Mouse (Mus musculus): Measurements from ENCODE around the gene Trmt10b. TPM values are rescaled to one million over a fixed set of nuclear protein-coding genes. Genes with fewer than 3 reads are reported as not detected.

Trmt10b gene
- total RNA-seq (2021) = 10 to 100 TPM; 11.4 to 16.9 TPM
- long read RNA-seq, experiment 1, transcript Trmt10b-201 (9 exons, 2,064 nt) = major isoform, 13 of 22 reads
- long read RNA-seq, experiment 1, partial matches to known transcripts = 2 of 22 reads
- long read RNA-seq, experiment 1, other reads (novel, unspliced or antisense) = 7 of 22 reads
- long read RNA-seq, experiment 2, transcript Trmt10b-201 (9 exons, 2,064 nt) = major isoform, 18 of 29 reads
- long read RNA-seq, experiment 2, partial matches to known transcripts = 2 of 29 reads
- long read RNA-seq, experiment 2, other reads (novel, unspliced or antisense) = 9 of 29 reads

DNA sequence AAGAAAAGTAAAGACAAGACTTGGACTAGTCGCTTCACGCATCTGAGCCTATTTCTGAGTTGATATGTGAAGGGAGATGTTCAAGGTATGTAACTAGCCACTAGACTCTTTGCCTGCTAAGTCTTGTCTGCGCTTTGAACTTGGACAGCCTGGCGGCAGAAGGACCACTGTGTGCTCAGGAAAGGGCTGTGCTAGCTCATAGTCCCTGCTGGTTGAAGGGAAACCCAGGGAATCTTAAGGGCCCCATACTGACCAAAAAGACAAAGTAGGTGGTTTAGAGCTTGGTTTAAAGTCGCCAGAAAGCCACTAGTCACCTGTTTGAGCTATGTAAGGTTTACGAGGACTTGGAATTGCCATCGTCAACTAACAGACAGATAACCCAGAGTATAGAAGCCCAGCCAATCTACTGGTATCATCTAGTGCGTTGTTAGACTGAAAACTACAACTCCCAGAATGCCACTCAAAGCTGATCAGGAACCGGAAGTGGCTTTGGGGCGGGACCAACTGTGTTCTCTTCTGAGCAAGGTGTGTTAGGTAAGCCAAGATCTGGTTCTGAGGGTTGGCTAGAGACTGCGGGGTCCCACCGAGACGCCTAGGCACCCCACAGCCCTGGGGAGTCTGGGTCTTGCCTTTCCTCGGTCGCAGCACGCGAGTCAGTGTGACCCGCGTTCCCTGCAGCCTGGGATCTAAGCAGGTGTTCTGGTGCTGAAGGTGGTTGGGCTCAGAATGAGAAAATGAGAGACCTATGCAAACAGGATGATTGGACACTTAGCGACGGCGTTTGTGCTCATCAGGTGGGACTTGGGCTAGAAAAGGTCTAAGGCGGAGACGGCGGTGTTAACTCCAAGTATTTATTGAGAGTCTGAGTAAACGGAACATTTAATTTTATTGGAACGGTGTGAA is at the start of gene Trmt10b:
Gene Trmt10b (plus strand): TSS at position 466 of the 903 bp plus-strand sequence.
- intact Hi-C loops (cut with DNase I) = no loop called here
- peak; percentile 73 to 83 for DNase-seq (ENCODE audit: low spot score in 2 of 2)

DNA sequence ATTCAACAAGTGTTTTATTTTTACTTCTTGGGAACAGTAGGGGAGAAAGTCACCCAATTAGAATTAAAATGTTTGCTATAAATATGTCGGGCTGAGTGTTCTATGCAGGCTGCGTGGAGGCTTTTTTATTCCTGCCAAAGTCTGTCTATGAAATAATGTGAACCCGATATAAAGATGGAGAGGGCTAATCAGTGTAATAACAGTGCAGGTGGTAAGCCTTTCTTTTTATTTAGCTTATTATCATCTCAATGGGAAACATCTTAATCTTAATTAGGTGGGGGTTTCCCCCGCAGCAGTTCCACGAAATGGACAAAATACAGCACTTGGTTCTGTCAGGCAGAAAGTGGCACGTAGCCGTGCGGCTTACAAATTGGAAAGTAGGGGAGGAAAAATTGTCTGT is 45.7 kb upstream of the Trmt10b start:
- intact Hi-C loops (cut with DNase I) = loop anchor here (5.0 kb wide), 1 partner anchor 64 kb away; no protein-coding TSS in a partner anchor

DNA sequence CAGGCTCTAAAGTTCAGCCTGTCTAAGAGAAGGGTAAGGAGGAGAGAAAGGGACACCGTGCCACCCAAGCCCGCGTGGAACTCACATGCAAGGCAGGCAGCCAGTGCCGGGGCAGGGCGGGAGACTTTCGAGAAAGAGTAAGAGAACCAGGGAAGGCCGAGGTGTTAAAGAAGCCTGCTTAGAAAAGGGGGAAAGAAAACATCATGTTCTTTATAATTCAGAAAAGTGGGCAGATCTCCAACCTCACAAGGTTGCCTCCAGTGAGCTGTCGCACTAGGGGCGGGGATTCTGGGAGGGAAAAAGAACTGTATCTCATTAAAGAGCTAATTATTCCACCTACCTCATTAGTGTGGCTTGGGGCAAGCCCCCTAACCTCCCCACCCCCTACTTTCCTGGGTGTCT is 44.1 kb upstream of the Trmt10b start:
- intact Hi-C loops (cut with DNase I) = loop anchor here (5.0 kb wide), 1 partner anchor 66 kb away; no protein-coding TSS in a partner anchor
- peak; percentile 39 to 47 for DNase-seq (ENCODE audit: low spot score in 2 of 2)

More for the DNA sequence above, 45.7 kb upstream of the Trmt10b start:
- DNase-seq (ENCODE audit: low spot score in 2 of 2) = no peak

DNA sequence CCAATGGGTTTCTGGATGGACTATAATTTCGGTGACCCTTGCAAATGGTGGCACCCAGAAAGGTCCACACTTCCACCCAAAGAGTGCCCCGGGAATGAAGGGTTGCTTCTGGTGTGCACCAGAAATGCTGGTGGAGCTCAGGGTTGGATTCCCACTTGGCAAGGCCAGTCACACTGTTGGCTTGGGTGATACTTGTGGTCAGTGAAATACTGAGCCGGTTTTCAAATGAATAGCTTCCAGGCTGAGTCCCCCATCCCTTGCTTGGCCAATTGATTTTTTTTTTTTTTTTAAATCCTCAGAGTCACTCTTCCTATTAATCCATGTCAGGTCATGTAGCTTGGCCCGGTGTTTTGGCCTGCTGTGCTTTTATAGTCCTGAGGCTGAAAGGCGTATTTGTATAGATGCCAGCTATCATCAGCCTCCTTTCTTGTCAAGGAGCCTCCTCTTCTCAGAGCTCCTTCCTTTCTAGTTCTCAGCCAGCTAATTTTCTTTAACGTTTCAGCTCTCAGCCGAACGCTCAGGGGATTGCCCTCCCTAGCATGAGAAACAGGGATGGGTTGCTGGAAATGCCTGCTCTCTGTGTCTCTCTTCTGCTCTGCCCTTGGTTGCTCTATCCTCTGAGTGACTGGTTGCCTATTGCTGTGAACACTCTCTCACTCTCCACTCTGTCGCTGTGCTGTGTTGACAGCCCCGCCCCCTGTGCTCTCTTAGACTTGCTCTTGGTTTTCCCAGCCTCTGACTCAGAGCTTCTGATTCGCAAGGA is 42.9 kb upstream of the Trmt10b start:
- intact Hi-C loops (cut with DNase I) = loop anchor here (5.0 kb wide), 1 partner anchor 67 kb away; no protein-coding TSS in a partner anchor
- peak; percentile 19 to 35 for DNase-seq (ENCODE audit: low spot score in 2 of 2)

DNA sequence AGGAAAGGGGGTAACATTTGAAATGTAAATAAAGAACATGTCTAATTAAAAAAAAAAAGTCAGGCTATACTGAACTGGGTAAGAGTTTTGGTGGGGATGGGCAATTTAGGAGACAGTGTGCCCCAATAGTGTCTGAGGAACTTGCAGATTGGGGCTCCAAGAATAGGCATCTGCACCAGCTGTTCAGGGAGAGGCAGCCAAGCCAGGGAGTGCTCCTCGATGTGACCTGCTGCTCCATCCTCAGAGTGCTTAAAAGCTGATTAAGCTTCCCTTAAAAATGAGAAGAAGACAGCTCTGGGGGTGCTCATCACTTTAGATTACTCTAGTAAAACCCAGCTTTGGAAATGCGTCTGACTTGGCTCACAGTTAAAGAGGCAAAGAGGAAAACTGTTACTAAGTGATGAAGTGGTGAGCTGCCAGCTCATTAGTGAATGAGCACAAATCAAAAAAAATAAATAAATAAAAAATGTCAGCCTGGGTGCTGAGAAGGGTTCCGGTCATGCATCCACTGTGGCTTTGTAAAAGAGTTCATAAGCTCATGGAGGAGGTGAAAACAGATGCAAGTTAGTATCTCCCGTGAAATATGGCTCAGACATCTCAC is 37.6 kb upstream of the Trmt10b start:
- intact Hi-C loops (cut with DNase I) = no loop called here

DNA sequence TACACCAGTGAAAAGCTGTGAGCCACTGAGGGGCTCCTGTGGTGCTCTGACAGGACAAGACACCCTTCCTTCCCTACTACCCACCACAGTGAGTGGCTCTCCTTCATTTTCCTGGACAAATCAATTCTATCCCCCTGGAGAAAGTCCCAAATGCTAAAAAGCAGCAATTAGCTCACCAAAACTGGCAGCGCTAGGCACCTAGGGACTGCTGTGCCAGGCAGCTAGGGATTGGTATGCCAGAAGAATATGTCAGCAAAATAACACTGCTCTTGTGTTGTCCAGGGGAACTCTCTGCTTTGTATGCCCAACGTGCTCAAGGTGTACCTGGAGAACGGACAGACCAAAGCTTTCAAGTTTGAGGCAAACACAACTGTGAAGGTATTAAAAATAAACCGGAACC is 35.4 kb upstream of the Trmt10b start:
- no peak for DNase-seq (ENCODE audit: low spot score in 2 of 2)
- intact Hi-C loops (cut with DNase I) = no loop called here

More for the DNA sequence above, 37.6 kb upstream of the Trmt10b start:
- DNase-seq (ENCODE audit: low spot score in 2 of 2) = peak in 1 of 2 experiments; percentile 18

DNA sequence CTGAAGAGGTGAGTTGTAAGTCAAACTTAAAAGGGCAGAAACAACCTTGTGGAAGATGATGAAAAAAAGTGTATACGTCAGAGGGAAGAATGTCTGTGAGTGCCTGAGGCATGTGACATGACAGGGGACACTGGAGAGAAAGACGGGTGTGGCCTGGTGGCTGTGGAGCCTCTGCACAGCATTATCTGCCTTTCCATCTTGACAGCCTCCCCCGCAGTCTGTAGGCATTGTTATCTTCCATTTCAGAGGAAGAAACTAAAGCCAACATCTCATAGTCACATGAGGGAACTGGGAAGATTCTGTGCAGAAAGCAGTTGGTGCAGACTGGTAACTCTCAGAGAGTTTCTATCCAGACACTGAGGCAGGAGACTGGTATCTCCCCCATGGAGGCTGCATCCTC is 29.0 kb upstream of the Trmt10b start:
- intact Hi-C loops (cut with DNase I) = no loop called here
- DNase-seq (ENCODE audit: low spot score in 2 of 2) = no peak

DNA sequence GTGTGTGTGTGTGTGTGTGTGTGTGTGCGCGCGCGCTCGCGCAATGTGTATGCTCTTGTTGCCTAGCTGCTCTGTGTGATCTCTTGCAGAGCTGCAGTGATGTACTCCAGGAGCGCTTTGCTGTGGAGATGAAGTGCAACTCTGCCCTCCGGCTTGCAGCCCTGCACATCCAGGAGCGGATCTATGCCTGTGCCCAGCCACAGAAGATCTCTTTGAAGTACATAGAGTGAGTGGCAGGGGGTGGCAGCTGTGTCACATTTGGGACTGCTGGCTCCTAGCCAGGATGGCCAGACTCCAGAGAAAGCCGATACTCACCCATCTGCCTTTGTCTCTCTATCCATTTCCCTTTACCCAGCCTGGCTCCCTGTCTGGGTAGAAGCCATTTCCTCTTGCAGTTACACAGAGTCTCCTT is 25.9 kb upstream of the Trmt10b start:
- intact Hi-C loops (cut with DNase I) = no loop called here

DNA sequence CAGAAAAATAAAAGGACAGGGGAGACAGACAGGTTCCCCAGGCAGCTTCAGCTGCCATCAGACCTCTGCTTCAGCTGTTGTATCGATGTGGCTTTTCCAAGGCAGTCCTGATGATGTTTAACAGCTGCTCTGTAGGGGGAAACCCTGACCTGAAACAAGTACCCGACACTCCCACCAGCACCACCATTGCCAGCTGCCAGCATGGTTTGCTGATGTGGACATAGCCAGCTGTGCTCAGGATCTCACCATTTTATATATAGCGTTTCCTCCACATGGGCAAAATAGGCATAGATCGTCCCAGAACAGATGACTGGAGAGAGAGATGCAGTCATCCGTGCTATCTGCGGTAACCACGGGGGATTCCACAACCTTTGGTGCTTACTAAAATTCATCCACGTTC is 21.2 kb upstream of the Trmt10b start:
- DNase-seq (ENCODE audit: low spot score in 2 of 2) = no peak
- intact Hi-C loops (cut with DNase I) = loop anchor here (5.0 kb wide), 1 partner anchor 113 kb away; no protein-coding TSS in a partner anchor

More for the DNA sequence above, 25.9 kb upstream of the Trmt10b start:
- DNase-seq (ENCODE audit: low spot score in 2 of 2) = peak; percentile 55 to 72

DNA sequence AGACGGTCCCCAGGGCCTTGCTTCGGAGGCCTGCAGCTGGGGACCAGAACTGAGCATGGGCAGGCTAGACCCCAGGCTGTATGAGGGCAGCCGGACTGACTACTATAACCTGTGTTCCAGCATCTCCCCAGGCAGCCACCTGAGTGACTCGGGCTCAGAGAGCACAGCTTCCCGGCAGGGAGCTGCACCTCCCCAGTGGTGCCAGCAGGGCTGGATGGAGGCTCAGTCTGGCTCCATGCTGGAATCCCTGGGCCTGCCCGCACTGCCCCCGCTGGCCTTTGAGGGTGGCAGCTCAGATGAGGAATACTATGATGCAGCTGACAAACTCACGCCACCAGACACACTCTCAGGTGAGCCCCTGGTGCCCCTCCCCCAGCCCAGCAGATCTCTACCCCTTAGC is 17.6 kb upstream of the Trmt10b start:
- intact Hi-C loops (cut with DNase I) = loop anchor here (5.0 kb wide), 1 partner anchor 117 kb away; no protein-coding TSS in a partner anchor
- DNase-seq (ENCODE audit: low spot score in 2 of 2) = no peak

DNA sequence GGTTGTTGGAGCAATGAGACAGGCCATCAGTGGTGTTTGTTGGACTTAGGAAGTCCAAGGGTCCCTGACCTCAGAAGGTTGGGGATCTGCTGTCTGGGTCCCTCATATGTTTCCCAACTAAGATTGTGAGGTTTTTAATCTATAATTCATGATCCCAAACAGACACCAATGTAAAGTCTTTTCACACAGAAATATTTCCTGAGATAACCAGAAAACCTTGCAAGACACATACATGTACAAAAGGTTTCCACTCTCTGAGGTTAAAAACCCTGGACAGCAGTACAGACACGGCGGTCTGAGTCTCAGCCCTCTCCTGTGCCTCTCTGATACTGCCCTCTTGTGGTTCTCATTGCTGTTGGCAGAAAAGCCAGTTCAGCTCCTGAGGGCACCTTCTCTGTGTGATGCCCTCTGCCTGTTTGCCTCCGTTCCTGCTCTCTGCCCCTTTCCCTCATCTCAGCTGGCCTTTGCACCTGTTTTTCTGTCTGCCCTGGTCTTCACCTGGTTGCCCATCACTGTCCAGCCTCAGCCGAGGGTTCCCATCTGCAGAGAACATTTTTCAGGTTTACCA is 16.9 kb upstream of the Trmt10b start:
- peak; percentile 71 for DNase-seq (ENCODE audit: low spot score in 2 of 2)
- intact Hi-C loops (cut with DNase I) = loop anchor here (1.0 to 10.0 kb wide), 3 partner anchors 118 to 575 kb away; partner anchors contain the start of gene Tomm5

DNA sequence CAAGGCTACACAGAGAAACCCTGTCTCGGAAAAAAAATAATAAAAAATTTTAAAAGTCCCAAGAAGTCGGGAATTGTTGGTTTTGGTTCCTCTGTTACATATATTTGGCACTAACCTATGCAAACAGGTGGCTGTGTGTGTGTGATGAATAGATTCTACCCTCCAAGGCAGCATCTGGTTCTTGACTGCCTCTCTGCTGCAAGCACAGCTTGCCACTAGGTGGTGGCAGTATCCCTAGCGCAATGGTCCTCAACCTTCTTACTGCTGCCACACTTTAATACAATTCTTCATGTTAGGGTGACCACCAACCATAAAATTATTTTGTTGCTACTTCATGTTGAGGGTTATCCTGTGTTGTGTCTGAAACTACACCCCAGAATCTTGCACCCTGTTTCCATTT is 10.6 kb upstream of the Trmt10b start:
- DNase-seq (ENCODE audit: low spot score in 2 of 2) = peak in 1 of 2 experiments; percentile 23
- intact Hi-C loops (cut with DNase I) = loop anchor here (5.0 to 10.0 kb wide), 2 partner anchors 269 to 568 kb away; partner anchors contain the start of gene Polr1e

DNA sequence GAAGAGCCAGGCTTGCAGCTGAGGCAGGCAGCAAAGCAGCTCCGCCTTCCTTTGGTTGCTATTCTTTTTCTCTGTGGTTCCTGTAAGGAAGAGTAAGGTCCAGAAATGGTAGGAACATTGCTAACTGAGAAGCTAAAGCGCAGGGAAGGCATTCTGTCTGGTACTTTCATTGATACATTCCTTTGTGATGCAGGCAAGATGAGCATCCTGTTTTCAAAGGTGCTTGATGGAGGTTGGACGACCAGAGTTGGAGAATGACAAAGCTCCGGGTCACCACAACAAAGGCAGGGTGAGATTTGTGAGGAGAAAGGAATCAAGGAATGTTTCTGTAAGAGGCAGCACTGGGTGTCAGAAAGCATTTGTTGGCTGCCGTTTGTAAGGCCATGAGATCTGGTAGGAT is 9.0 kb upstream of the Trmt10b start:
- no peak for DNase-seq (ENCODE audit: low spot score in 2 of 2)
- intact Hi-C loops (cut with DNase I) = loop anchor here (5.0 to 10.0 kb wide), 2 partner anchors 271 to 567 kb away; partner anchors contain the start of gene Polr1e

DNA sequence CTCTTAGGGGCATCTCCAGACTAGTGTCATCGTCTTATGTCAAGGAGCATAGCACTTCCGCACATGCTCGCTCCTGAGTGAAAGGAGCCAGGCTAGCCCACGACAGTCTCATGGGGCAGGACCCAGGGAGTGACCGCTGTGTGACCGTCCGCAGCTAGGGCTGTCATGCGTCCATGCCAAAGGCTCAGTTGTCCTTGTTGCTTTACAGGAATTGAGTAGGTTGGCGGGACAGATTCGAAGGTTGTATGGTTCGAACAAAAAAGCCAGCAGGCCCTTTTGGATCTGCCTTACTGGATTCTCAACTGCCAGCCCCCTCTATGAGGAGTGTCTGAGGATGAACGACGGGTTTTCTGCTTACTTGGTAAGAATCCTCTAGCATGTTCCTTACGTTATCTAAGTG is 8.6 kb downstream of the Trmt10b start:
- no peak for DNase-seq (ENCODE audit: low spot score in 2 of 2)
- intact Hi-C loops (cut with DNase I) = no loop called here

DNA sequence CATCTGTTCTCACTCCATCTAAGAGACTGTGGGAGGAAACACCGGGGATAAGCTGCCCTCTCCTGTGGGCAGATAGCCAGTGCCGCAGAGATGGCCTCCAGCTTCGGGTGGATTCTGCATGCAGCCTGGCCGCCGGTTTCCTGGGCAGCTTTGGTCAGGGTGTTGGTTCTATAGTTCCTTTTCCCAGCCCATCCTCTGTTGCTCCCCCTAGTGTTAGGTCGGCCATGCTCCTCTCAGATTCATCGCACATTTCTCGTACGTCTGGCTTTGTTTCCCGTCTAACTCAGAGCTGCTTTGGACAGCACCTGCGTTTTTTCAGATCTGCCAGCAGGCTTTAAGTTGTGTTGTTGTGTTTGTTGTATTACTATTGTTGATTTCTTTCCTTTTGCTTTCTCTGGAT is 11.1 kb downstream of the Trmt10b start:
- intact Hi-C loops (cut with DNase I) = no loop called here
- peak in 1 of 2 experiments; percentile 18 for DNase-seq (ENCODE audit: low spot score in 2 of 2)

DNA sequence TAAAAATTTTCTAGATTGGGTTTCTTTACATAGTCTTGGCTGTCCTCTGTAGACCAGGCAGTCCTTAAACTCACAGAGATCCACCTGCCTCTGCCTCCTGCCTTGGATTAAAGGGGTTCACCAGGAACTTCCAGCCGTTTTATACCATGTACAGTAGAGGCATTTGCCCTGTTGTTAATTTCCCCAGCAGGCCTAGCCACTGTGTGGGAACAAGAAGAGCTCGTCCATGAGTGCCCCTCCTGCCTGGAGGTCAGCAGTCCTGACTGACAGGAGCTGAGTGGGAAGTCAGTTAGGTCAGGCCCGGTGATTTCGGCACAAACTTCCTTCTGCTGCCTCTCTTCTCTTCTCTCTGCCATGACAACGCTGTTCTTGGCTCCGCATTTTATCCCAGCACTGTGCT is 11.7 kb downstream of the Trmt10b start:
- intact Hi-C loops (cut with DNase I) = no loop called here

DNA sequence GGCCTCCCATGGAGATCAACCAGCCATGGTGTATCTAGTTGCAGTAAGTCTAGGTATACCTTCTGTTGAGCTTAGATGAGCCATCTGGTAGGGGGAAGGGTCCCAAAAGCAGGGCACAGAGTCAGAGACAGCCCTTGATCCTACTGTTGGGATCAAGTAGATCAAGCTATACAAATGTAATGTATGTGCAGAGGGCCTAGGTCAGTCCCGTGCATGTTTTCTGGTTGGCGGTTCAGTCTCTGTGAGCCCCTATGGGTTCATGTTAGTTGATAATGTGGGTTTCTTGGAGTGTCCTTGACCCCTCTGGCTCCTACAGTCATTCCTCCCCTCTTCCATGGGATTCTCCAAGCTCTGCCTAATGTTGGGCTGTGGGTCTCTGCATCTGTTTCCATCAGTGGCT is 14.1 kb downstream of the Trmt10b start:
- intact Hi-C loops (cut with DNase I) = no loop called here
- DNase-seq (ENCODE audit: low spot score in 2 of 2) = no peak

More for the DNA sequence above, 11.7 kb downstream of the Trmt10b start:
- no peak for DNase-seq (ENCODE audit: low spot score in 2 of 2)

DNA sequence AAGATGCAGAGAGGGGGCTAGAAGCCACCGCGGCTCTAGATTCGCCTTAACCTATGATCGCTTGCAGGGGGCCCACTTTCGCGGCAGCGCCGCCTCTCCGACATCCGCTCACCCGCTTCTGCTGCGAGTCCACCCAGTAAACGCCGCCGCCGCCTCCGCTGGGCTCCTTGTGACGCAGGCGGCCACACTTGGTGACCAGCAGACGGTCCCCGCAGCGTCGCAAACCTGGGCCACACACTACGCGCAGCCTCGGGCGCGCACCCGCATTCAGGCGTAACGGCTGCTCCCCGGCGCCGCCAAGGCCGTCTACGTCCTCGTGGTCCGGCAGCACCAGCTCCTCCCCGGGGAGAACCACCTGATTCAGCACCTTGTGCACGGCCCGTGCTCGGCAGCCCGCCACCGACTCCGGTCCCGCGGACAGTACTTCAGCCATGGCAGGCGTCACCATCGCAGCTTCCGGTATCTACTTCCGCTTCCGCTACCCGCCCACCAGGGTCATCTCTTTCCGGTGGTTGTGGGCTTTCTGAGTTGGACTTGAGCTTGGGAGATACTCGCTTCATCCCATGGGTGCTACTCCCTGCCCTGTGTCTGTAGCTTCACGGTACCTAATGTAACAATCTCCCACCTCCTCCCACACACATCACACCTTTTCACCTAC is 23.4 kb downstream of the Trmt10b start:
- intact Hi-C loops (cut with DNase I) = loop anchor here (2.0 kb wide), 1 partner anchor 23 kb away; the partner anchor contains the start of genes Dcaf10 and Exosc3
- DNase-seq (ENCODE audit: low spot score in 2 of 2) = peak; percentile 83 to 88

Measured in left cerebral cortex, postnatal 14 days (tissue).